Mouse (Mus musculus): Measurements from ENCODE around the gene Lsmem1.

DNA sequence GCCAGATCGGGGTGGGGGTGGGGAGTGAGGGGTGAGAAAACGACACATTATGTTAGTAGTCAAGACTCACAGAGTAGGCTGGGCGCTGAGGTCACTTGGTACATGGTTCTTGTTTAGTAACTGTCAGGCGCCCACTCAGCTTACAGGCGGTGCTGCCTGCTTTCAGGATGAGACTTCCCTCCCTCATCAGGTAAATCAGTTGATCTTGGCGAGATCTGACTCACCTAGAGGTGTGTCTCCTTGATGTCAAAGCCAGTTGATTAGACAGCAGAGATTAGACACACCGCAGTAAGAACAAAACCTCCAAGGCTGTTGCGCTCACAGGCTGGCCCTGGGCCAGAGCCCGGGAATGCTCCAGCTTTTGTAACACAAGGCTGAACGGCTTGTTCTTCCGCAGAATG lies 44.5 kb upstream of the Lsmem1 start:
- TF ChIP-seq CTCF (IDR thresholded peaks at IDR 0.05; ENCODE audit: low read depth, low read length) (no peak), GATA1 (IDR thresholded peaks at IDR 0.05; ENCODE audit: borderline replicate concordance, low read length) (no peak)
